Mouse (Mus musculus) hindbrain, embryonic 14.5 days (tissue): ENCODE results near the gene Aff4. TPM values are rescaled to one million over a fixed set of nuclear protein-coding genes. Genes with fewer than 3 reads are reported as not detected.

Source experiments
- ATAC-seq: fragments of 200-750 bp; cut with Nextera tagmentation; 2 replicates; pipeline ENCODE4 v1.8.0; 2017; ENCODE audit warnings: moderate number of reproducible peaks, mild to moderate bottlenecking, moderate TSS enrichment, moderate library complexity; ENCODE audit not compliant: low FRiP score
- DNase-seq: peaks from one replicate; pipeline ENCODE4 v3.0.0-alpha.2; 2015; ENCODE audit warnings: low spot score
- H3K27ac ChIP-seq: fragments of 300-500 bp; sonication (generic); 2 replicates; pipeline ENCODE4 v1.5.1; 2014; ENCODE audit warnings: mild to moderate bottlenecking, moderate library complexity
- H3K27me3 ChIP-seq: fragments of 300-500 bp; sonication (generic); 2 replicates; pipeline ENCODE4 v1.6.1; 2014; ENCODE audit warnings: mild to moderate bottlenecking, low read length, mixed read lengths; ENCODE audit not compliant: control insufficient read depth, insufficient read depth
- H3K36me3 ChIP-seq: fragments of 300-500 bp; sonication (generic); replicated peaks from 2 replicates; pipeline ENCODE4 v1.6.1; 2014; ENCODE audit not compliant: control insufficient read depth, insufficient read depth
- H3K4me1 ChIP-seq: fragments of 300-500 bp; sonication (generic); replicated peaks from 2 replicates; pipeline ENCODE4 v1.6.1; 2014; ENCODE audit warnings: antibody characterized with exemption, low read length, mixed read lengths; ENCODE audit not compliant: control insufficient read depth, insufficient read depth
- H3K4me2 ChIP-seq: fragments of 300-500 bp; sonication (generic); replicated peaks from 2 replicates; pipeline ENCODE4 v1.6.1; 2014; ENCODE audit warnings: mild to moderate bottlenecking, moderate library complexity
- H3K4me3 ChIP-seq: fragments of 300-500 bp; sonication (generic); replicated peaks from 2 replicates; pipeline ENCODE4 v1.5.1; 2014; ENCODE audit warnings: mild to moderate bottlenecking, low read length
- H3K9ac ChIP-seq: fragments of 300-500 bp; sonication (generic); 2 replicates; pipeline ENCODE4 v1.6.1; 2014
- H3K9me3 ChIP-seq: fragments of 300-500 bp; sonication (generic); 2 replicates; pipeline ENCODE4 v1.6.1; 2016; ENCODE audit warnings: low read length; ENCODE audit not compliant: control insufficient read depth
- WGBS: fragments of 180-500 bp; shearing (Covaris S2); extraction: QIAGEN DNeasy Blood & Tissue Kit; methylation state at CpG from one replicate; pipeline ENCODE4 v1.1.7; 2014; 5-methylcytosine and 5-hydroxymethylcytosine counted together
- polyA plus RNA-seq: library from polyadenylated mRNA; unstranded; fragments of >200 nt; fragmentation: Nextera tagmentation; extraction: Ambion mirVana; gene quantifications from 2 replicates; pipeline ENCODE4 v1.2.1, GENCODE M21; 2014

The Aff4 gene
- polyA plus RNA-seq, 1 experiment from 2014 or later: 90.6 TPM

GRCm38 (mm10) chr11:53351943-53352590 is 1.4 kb downstream of the Aff4 start:
- H3K9me3 ChIP-seq: no peaks in the 10 kb centered on the region
- peak overlapping the region; percentile 99 for H3K4me3 ChIP-seq
- H3K4me1 ChIP-seq: peaks cover 23% of the 10 kb centered on the region
- no peaks in the 10 kb centered on the region for H3K36me3 ChIP-seq
- H3K27ac ChIP-seq: peak overlapping the region; percentile 99
- H3K9ac ChIP-seq: peak overlapping the region; percentile 100
- ATAC-seq (no peak), DNase-seq (no peak)
- 3% methylated on average over 14 of the region's 14 CpGs for WGBS
- H3K27me3 ChIP-seq: no peaks in the 10 kb centered on the region
- peak overlapping the region; percentile 67 for H3K4me2 ChIP-seq

- WGBS: 98% methylated on average over 5 of the region's 5 CpGs
Measured at GRCm38 (mm10) chr11:53358504-53359155, 8.0 kb downstream of the Aff4 start.

GRCm38 (mm10) chr11:53367032-53367431 is 16.4 kb downstream of the Aff4 start:
- H3K27ac ChIP-seq: no peak overlapping the region
- no peaks in the 10 kb centered on the region for H3K4me1 ChIP-seq
- no peak for DNase-seq
- WGBS: 94% methylated on average over 2 of the region's 2 CpGs
- H3K4me2 ChIP-seq: no peak overlapping the region
- no peak for ATAC-seq
- no peak overlapping the region for H3K9ac ChIP-seq
- H3K9me3 ChIP-seq: no peaks in the 10 kb centered on the region
- no peak overlapping the region for H3K4me3 ChIP-seq
- no peaks in the 10 kb centered on the region for H3K27me3 ChIP-seq
- H3K36me3 ChIP-seq: peaks cover 26% of the 10 kb centered on the region

More at GRCm38 (mm10) chr11:53358504-53359155, 8.0 kb downstream of the Aff4 start:
- Histone ChIP-seq H3K36me3 (no peaks in the 10 kb centered on the region), H3K9ac (no peak overlapping the region), H3K4me3 (no peak overlapping the region), H3K27me3 (no peaks in the 10 kb centered on the region), H3K4me2 (no peak overlapping the region), H3K27ac (no peak overlapping the region), H3K4me1 (peaks cover 11% of the 10 kb centered on the region; the same call in 1 of the 2 replicates), H3K9me3 (no peaks in the 10 kb centered on the region)
- DNase-seq (no peak), ATAC-seq (no peak)

GRCm38 (mm10) chr11:53378918-53379317 is 28.3 kb downstream of the Aff4 start:
- no peak overlapping the region for H3K9ac ChIP-seq
- H3K4me1 ChIP-seq: no peaks in the 10 kb centered on the region
- no peak for DNase-seq
- H3K27ac ChIP-seq: no peak overlapping the region
- 87% methylated on average over 1 of the region's 1 CpGs for WGBS
- H3K4me2 ChIP-seq: no peak overlapping the region
- no peak overlapping the region for H3K4me3 ChIP-seq
- no peak for ATAC-seq
- no peaks in the 10 kb centered on the region for H3K27me3 ChIP-seq
- H3K36me3 ChIP-seq: peaks cover 61% of the 10 kb centered on the region
- no peaks in the 10 kb centered on the region for H3K9me3 ChIP-seq

- 96% methylated on average over 2 of the region's 2 CpGs for WGBS
- H3K9ac ChIP-seq: no peak overlapping the region
Measured at GRCm38 (mm10) chr11:53383758-53384428, 33.3 kb downstream of the Aff4 start.

GRCm38 (mm10) chr11:53393856-53394255 is 43.2 kb downstream of the Aff4 start:
- Histone ChIP-seq H3K9me3 (no peaks in the 10 kb centered on the region), H3K9ac (no peak overlapping the region), H3K27ac (no peak overlapping the region), H3K4me1 (no peaks in the 10 kb centered on the region), H3K36me3 (peaks cover 74% of the 10 kb centered on the region), H3K27me3 (no peaks in the 10 kb centered on the region), H3K4me3 (no peak overlapping the region), H3K4me2 (no peak overlapping the region)
- ATAC-seq (no peak), DNase-seq (no peak)
- WGBS: 95% methylated on average over 1 of the region's 1 CpGs

More at GRCm38 (mm10) chr11:53383758-53384428, 33.3 kb downstream of the Aff4 start:
- no peak overlapping the region for H3K4me2 ChIP-seq
- no peaks in the 10 kb centered on the region for H3K4me1 ChIP-seq
- DNase-seq (no peak), ATAC-seq (no peak)
- no peaks in the 10 kb centered on the region for H3K9me3 ChIP-seq
- no peaks in the 10 kb centered on the region for H3K27me3 ChIP-seq
- H3K27ac ChIP-seq: no peak overlapping the region
- no peak overlapping the region for H3K4me3 ChIP-seq
- H3K36me3 ChIP-seq: peaks cover 52% of the 10 kb centered on the region

- Histone ChIP-seq H3K36me3 (peaks cover 95% of the 10 kb centered on the region), H3K9me3 (no peaks in the 10 kb centered on the region), H3K4me1 (no peaks in the 10 kb centered on the region), H3K27me3 (no peaks in the 10 kb centered on the region), H3K9ac (no peak overlapping the region), H3K27ac (no peak overlapping the region), H3K4me3 (no peak overlapping the region), H3K4me2 (no peak overlapping the region)
- DNase-seq: no peak
- ATAC-seq: no peak
- WGBS: 100% methylated on average over 1 of the region's 1 CpGs
Measured at GRCm38 (mm10) chr11:53403638-53404037, 53.0 kb downstream of the Aff4 start.

- H3K27me3 ChIP-seq: no peaks in the 10 kb centered on the region
- DNase-seq (peak; percentile 66), ATAC-seq (no peak)
- H3K27ac ChIP-seq: no peak overlapping the region
- no peak overlapping the region for H3K9ac ChIP-seq
- no peaks in the 10 kb centered on the region for H3K9me3 ChIP-seq
- no peaks in the 10 kb centered on the region for H3K4me1 ChIP-seq
- no peak overlapping the region for H3K4me2 ChIP-seq
- H3K36me3 ChIP-seq: peaks cover 99% of the 10 kb centered on the region
- no peak overlapping the region for H3K4me3 ChIP-seq
Measured at GRCm38 (mm10) chr11:53411738-53412137, 61.1 kb downstream of the Aff4 start.

GRCm38 (mm10) chr11:53413871-53414270 is 63.2 kb downstream of the Aff4 start:
- Histone ChIP-seq H3K9me3 (no peaks in the 10 kb centered on the region), H3K4me1 (no peaks in the 10 kb centered on the region), H3K27me3 (no peaks in the 10 kb centered on the region), H3K4me2 (no peak overlapping the region), H3K27ac (no peak overlapping the region), H3K36me3 (peaks cover 98% of the 10 kb centered on the region), H3K4me3 (no peak overlapping the region), H3K9ac (no peak overlapping the region)
- ATAC-seq (no peak), DNase-seq (no peak)
- WGBS: 96% methylated on average over 4 of the region's 4 CpGs
